Mouse (Mus musculus) E14TG2a.4 (cell line): ENCODE measurements around the gene Itgb7.

Source experiments
- CTCF ChIP-seq: conservative IDR thresholded peaks from 2 replicates; pipeline ENCODE4 v1.5.1; 2014; ENCODE audit warnings: low read length
- NANOG ChIP-seq: IDR thresholded peaks from 2 replicates; pipeline ENCODE4 v1.6.1; 2014; ENCODE audit warnings: borderline replicate concordance, low read length, mixed read lengths
- POU5F1 ChIP-seq: IDR thresholded peaks from 2 replicates; pipeline ENCODE4 v1.6.1; 2014; ENCODE audit warnings: low read length, borderline replicate concordance

DNA sequence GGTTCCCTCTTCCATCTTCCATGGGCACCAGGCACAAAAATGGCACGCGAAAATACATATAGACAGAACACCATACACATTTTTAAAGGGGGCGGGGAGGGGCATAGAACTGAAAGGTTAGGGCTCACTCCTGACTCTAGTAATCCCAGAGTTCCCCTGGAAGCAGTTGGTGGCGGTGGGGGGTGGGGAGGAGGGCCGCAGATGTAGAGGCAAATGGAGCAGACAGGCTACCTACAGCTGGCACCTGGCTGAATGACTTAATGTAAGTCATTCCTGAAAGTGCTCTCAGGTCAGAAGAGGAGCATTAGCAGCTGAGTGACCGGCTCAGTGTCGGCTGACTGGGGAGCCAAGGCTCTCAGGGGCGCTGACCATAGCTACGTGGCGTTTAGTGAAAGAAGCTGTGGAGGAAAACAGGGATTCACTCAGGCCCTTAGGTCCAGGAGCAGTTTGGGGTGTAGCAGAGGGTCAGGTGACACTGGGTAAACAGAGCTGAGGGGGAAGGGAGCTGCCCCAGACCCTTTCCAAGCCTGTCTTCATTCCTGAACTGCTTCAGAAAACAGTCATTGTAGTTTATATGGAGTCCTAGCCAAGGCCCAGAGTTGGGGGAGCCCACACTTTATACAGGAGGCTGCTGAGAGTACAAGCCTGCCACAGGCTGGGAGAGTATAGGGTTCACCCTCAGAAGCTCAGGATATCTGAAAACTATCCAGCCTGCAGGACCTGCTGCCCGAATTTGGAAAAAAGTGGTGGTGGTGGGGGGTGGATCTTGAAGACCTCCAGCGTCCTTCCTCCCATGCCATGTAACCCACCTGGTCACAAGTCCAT, 10.9 kb upstream of the Itgb7 start:
- TF ChIP-seq CTCF = no peak
- no peak for TF ChIP-seq NANOG
- TF ChIP-seq POU5F1 = no peak
